Mouse (Mus musculus) limb, embryonic 12.5 days (tissue): ENCODE results near the gene Card11. TPM values are rescaled to one million over a fixed set of nuclear protein-coding genes. Genes with fewer than 3 reads are reported as not detected.

ENCODE experiments used
- ATAC-seq: fragments of 200-750 bp; cut with Nextera tagmentation; 2 replicates; pipeline ENCODE4 v1.8.0; 2017; ENCODE audit warnings: low read depth, moderate TSS enrichment; ENCODE audit not compliant: insufficient number of reproducible peaks, insufficient read depth, low FRiP score, low TSS enrichment
- H3K27ac ChIP-seq: fragments of 300-500 bp; sonication (generic); 2 replicates; pipeline ENCODE4 v1.5.1; 2016; ENCODE audit warnings: mild to moderate bottlenecking, moderate library complexity
- H3K27me3 ChIP-seq: fragments of 300-500 bp; sonication (generic); 2 replicates; pipeline ENCODE4 v1.6.1; 2016; ENCODE audit warnings: mild to moderate bottlenecking, moderate library complexity
- H3K36me3 ChIP-seq: fragments of 300-500 bp; sonication (generic); 2 replicates; pipeline ENCODE4 v1.6.1; 2016; ENCODE audit warnings: mild to moderate bottlenecking, moderate library complexity
- H3K4me1 ChIP-seq: fragments of 300-500 bp; sonication (generic); replicated peaks from 2 replicates; pipeline ENCODE4 v1.6.1; 2016
- H3K4me2 ChIP-seq: fragments of 300-500 bp; sonication (generic); 2 replicates; pipeline ENCODE4 v1.6.1; 2016; ENCODE audit warnings: mild to moderate bottlenecking, moderate library complexity
- H3K4me3 ChIP-seq: fragments of 300-500 bp; sonication (generic); replicated peaks from 2 replicates; pipeline ENCODE4 v1.5.1; 2016; ENCODE audit warnings: mild to moderate bottlenecking
- H3K9ac ChIP-seq: fragments of 300-500 bp; sonication (generic); replicated peaks from 2 replicates; pipeline ENCODE4 v1.6.1; 2016; ENCODE audit warnings: mild to moderate bottlenecking, moderate library complexity
- H3K9me3 ChIP-seq: fragments of 300-500 bp; sonication (generic); 2 replicates; pipeline ENCODE4 v1.6.1; 2016; ENCODE audit warnings: mild to moderate bottlenecking, moderate library complexity
- WGBS: fragments of 180-500 bp; shearing (Covaris S2); methylation state at CpG from one replicate; pipeline ENCODE4 v1.1.7; 2016; 5-methylcytosine and 5-hydroxymethylcytosine counted together
- polyA plus RNA-seq: library from polyadenylated mRNA; unstranded; fragments of >200 nt; fragmentation: Nextera tagmentation; extraction: Ambion mirVana; gene quantifications from 2 replicates; pipeline ENCODE4 v1.2.1, GENCODE M21; 2016

Card11 gene
- polyA plus RNA-seq: 1.8 and 2.6 TPM in 2 replicates

DNA sequence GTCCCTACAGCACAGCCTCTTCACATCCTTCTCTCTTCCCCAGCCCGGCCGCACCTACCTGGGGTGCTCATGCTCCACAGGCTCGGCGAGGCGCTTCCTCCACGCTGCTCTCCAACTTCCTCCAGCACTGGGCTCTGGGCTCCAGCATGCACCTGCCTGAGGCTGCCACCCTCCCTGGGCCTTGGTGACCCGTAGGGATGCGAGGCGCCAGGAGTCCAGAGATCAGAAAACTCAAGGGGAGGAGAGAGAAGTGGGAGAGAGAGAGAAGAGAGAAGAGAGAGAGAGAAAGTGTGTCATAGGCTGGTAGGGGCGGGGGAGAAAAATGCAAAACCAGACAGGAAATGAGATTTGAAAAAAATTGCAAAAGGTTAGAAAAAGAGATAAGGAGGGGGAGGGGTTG is at the start of gene Card11:
Gene Card11 (minus strand): TSS at position 234 of the 400 bp plus-strand sequence.
- H3K4me1 ChIP-seq: 0 out of 2 replicates have a peak, but pooled peaks cover 6% of the 10 kb centered on the region
- H3K36me3 ChIP-seq: no peaks in the 10 kb centered on the region
- H3K27me3 ChIP-seq: no peaks in the 10 kb centered on the region
- no peak within 1 kb of the TSS for H3K4me2 ChIP-seq
- no peaks in the 10 kb centered on the region for H3K9me3 ChIP-seq
- H3K9ac ChIP-seq: no peak within 1 kb of the TSS
- no peak for ATAC-seq
- H3K27ac ChIP-seq: no peak within 1 kb of the TSS
- H3K4me3 ChIP-seq: no peak within 1 kb of the TSS
- 61% methylated on average over 10 of the region's 10 CpGs for WGBS

DNA sequence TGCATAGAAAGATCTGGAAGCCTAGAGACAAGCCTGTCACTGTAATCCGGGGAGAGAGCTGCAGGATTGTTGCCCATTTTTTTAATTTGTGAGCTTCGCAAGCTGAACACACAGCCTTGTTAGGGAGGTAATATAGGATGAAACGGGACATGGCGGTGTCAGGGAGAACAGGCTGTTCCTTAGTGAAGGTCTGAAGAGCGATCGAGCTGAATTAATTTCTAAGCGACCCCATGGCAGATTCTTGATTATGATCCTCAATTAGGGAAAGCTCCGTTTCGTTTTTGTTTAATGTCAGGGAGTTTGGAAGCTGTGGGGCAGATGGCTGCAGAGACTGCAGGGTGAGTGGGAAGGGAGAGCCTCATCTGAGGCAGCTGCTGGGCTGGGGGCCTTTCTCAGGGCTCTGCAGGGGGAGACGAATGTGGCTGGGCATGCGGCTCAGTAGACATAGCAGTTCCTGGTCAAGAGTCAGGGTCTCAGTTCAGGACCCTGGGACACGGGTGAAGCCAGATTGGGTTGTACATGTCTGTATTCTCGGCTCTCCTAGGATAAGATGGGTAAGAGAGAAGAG is 47.4 kb upstream of the Card11 start:
- Histone ChIP-seq H3K4me3 (no peak overlapping the region), H3K27me3 (no peaks in the 10 kb centered on the region), H3K9ac (no peak overlapping the region), H3K9me3 (peaks cover 8% of the 10 kb centered on the region; the same call in 1 of the 2 replicates), H3K4me1 (no peaks in the 10 kb centered on the region), H3K36me3 (no peaks in the 10 kb centered on the region), H3K27ac (no peak overlapping the region), H3K4me2 (no peak overlapping the region)
- no peak for ATAC-seq
- WGBS: 79% methylated on average over 13 of the region's 13 CpGs

DNA sequence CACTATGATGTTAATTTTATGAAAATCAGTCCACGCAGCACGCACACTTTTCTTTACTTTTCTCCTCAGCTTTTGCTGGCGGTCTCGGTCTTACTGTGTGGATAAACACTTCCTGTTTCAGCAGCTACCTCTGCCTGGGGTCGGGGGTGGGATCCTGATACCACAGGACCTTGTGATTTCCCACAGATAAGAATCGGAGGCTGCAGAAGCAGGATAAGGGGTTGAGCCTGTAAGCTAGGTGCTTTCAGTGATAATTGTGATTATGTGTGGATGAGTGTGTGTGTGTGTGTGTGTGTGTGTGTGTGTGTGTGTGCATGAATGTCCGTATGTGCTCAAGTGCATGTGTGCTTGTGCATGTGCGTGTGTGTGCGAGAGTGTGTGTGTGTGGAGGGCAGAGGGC is 44.6 kb upstream of the Card11 start:
- no peaks in the 10 kb centered on the region for H3K36me3 ChIP-seq
- no peaks in the 10 kb centered on the region for H3K9me3 ChIP-seq

DNA sequence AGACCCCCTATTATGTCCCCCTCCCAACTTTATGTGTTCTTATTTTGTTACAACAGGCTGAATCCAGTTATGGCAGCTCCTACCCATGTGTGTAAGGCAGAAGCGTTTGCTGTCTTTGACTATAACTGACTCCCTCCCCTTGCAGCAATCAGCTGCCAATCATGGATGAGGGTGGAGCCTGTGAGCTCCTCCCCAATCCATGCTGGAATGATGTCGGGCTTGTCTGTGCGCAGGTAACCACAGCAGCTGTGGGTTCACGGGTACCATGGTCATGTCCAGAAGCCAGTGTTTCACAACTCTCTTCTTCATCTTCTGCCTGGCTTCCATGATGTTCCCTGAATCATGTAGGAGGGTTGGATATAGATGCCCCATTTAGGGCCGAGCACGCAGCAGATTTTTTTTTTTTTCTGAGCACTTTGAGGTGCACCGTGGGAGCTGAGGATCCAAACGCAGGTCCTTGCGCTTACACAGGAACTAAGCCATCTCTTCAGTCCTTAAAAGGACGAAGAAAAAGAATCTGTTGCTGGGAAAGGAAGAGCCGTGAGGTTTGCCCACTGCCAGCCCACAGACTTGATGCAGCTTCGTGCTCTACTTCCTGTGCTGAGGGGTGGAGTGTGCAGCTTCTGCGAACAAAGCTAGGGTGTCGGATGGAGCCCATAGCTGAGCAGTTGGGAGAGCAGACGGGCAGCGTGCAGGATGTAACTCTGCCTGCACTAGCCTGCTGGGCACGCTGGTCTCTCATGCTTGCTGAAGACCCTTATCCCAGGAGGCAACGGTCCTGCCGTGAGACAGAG is 43.5 kb upstream of the Card11 start:
- Histone ChIP-seq H3K36me3 (no peaks in the 10 kb centered on the region), H3K27me3 (no peaks in the 10 kb centered on the region; the same call in 1 of the 2 replicates), H3K9ac (no peak overlapping the region), H3K4me2 (no peak overlapping the region), H3K9me3 (no peaks in the 10 kb centered on the region), H3K4me3 (no peak overlapping the region), H3K4me1 (no peaks in the 10 kb centered on the region; the same call in 1 of the 2 replicates), H3K27ac (no peak overlapping the region)
- no peak for ATAC-seq
- 61% methylated on average over 19 of the region's 19 CpGs for WGBS

More for the DNA sequence above, 44.6 kb upstream of the Card11 start:
- WGBS: 92% methylated on average over 9 of the region's 9 CpGs
- H3K27me3 ChIP-seq: no peaks in the 10 kb centered on the region; the same call in 1 of the 2 replicates
- no peak overlapping the region for H3K4me3 ChIP-seq
- no peak overlapping the region for H3K27ac ChIP-seq
- H3K9ac ChIP-seq: no peak overlapping the region
- H3K4me2 ChIP-seq: no peak overlapping the region
- no peak for ATAC-seq
- H3K4me1 ChIP-seq: no peaks in the 10 kb centered on the region; the same call in 1 of the 2 replicates

DNA sequence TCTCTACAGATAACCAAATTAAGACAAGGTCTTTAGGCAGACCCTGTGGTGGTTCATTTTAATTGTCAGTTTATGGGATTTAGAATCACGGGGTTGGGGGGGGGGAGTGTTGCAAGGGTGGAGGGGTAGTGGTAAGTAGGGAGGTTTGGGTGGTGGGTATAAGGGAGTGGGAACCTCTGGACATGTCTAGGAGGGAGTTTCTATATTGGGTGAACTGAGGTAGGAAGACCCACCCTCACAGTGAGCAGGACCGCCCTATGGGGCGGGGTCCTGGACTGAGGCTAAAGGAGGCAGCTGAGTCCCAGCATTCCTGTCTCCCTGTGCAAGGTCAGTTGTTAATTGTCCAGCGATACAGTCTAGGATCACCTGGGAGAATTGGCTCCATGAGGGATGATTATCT is 42.0 kb upstream of the Card11 start:
- peaks cover 7% of the 10 kb centered on the region; the same call in 1 of the 2 replicates for H3K27me3 ChIP-seq
- peak; percentile 37; the same call in 1 of the 2 replicates for ATAC-seq
- no peak overlapping the region for H3K4me3 ChIP-seq
- H3K4me1 ChIP-seq: no peaks in the 10 kb centered on the region; the same call in 1 of the 2 replicates
- no peak overlapping the region for H3K4me2 ChIP-seq
- no peak overlapping the region for H3K9ac ChIP-seq
- 80% methylated on average over 4 of the region's 4 CpGs for WGBS
- H3K36me3 ChIP-seq: no peaks in the 10 kb centered on the region
- no peak overlapping the region for H3K27ac ChIP-seq
- no peaks in the 10 kb centered on the region for H3K9me3 ChIP-seq

DNA sequence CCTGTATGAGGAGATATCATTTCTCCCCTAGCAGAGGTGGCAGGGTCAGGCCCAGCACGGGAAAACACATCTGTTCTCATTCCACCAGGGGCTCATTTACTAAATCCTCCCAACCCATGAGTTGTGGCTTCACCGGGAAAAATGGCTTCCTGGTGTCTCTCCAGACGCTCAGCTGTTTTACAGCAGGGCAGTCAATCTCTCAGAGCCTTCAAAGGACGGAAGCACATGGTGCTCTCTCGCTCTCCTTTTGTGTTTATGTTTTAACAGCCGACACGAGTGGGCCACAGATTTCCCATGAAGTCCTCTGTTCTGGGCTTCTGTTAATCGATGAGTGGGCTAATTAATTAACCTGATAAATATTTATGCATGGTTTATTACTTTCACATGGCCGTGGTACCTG is 40.5 kb upstream of the Card11 start:
- Histone ChIP-seq H3K4me3 (no peak overlapping the region), H3K4me1 (no peaks in the 10 kb centered on the region; the same call in 1 of the 2 replicates), H3K4me2 (no peak overlapping the region), H3K9me3 (no peaks in the 10 kb centered on the region), H3K27me3 (peaks cover 7% of the 10 kb centered on the region; the same call in 1 of the 2 replicates), H3K36me3 (no peaks in the 10 kb centered on the region), H3K9ac (no peak overlapping the region), H3K27ac (no peak overlapping the region)
- ATAC-seq: no peak
- WGBS: 17% methylated on average over 9 of the region's 9 CpGs

DNA sequence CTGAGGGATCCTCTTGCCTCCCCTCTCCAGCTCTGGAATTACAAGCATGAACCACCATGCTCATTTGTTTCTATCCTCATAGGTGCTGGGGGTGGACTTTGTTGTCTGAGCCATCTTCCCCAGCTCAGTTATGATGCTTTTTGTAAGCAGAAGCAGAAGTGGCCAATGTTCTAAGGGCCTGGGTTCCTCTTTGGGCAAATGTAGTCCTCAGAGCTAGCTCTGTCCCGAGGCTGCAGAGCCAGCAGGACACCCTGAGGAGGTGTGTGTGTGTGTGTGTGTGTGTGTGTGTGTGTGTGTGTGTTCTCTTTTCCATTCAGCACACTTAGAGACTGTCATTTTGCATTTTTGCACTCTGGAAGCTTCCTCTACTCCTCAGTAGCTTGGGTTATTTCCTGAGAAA is 38.0 kb upstream of the Card11 start:
- no peaks in the 10 kb centered on the region; the same call in 1 of the 2 replicates for H3K4me1 ChIP-seq

DNA sequence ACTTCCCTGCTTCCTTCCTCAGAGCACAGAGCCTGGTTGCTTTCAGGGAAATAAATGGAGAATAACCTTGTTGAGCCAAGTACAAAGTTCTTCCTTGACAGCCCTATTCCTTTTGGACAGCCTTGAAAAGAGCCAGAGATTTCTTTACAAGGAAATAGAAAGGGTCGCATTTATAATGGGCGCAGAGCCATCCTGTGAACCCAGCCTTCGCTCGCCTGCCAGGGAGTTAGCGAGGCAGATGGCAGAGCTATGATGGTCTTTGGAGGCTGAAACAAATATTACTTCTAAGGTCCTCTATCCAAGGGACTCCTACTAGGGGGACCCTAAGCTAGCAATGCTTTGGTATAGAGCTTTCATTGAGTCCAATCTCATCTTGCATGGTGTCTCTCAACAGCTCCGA is 35.0 kb upstream of the Card11 start:
- 95% methylated on average over 6 of the region's 6 CpGs for WGBS
- Histone ChIP-seq H3K9ac (no peak overlapping the region), H3K36me3 (no peaks in the 10 kb centered on the region), H3K4me2 (no peak overlapping the region), H3K27ac (no peak overlapping the region), H3K4me3 (no peak overlapping the region), H3K4me1 (no peaks in the 10 kb centered on the region), H3K9me3 (no peaks in the 10 kb centered on the region), H3K27me3 (0 out of 2 replicates have a peak, but pooled peaks cover 7% of the 10 kb centered on the region)
- ATAC-seq: no peak

More for the DNA sequence above, 38.0 kb upstream of the Card11 start:
- Histone ChIP-seq H3K27me3 (peaks cover 7% of the 10 kb centered on the region; the same call in 1 of the 2 replicates), H3K4me2 (no peak overlapping the region), H3K27ac (no peak overlapping the region), H3K4me3 (no peak overlapping the region), H3K36me3 (no peaks in the 10 kb centered on the region), H3K9ac (no peak overlapping the region), H3K9me3 (no peaks in the 10 kb centered on the region)
- no peak for ATAC-seq
- 43% methylated on average over 1 of the region's 1 CpGs for WGBS

DNA sequence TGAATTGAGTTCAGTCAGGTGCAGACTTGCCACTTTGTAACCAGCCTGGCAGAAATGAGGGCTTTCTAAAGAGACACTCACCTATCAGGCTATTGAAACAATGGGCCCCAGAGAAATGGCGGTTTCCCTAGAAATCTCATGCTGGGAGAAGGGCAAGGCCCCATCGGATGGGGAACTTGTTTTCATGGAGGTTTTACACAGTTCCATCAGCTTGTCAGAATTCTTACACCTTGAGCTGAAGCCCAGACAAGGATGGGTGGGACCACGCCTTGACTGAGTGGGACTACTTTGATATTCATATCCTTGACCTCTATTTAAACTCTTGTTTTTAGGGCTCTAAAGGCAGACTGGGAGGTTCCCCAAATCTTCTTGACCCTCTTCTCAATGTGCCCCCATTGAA is 33.9 kb upstream of the Card11 start:
- Histone ChIP-seq H3K4me1 (no peaks in the 10 kb centered on the region), H3K9ac (no peak overlapping the region), H3K27ac (no peak overlapping the region), H3K27me3 (0 out of 2 replicates have a peak, but pooled peaks cover 7% of the 10 kb centered on the region), H3K4me3 (no peak overlapping the region), H3K36me3 (no peaks in the 10 kb centered on the region), H3K4me2 (no peak overlapping the region), H3K9me3 (no peaks in the 10 kb centered on the region)
- WGBS: 70% methylated on average over 3 of the region's 3 CpGs
- ATAC-seq: no peak

DNA sequence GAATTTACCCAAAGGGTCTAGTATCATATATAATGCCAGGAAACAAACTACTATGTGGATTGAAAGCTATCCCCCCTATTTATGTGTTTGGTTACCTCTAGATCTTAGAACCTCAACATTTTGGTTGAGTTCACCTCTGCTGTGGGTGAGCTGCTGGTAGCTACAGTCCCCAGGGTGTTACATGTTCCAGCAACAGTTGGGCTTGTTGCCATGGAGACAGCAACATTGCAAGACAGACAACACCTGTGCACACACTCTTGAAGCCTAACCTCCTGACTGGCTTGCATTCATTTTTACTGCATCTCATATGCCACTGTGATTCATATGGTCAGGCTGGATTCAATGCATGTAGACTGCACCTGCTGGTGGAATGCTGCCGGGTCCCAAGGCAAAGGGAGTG is 32.6 kb upstream of the Card11 start:
- H3K4me2 ChIP-seq: no peak overlapping the region
- no peak overlapping the region for H3K9ac ChIP-seq
- no peaks in the 10 kb centered on the region for H3K36me3 ChIP-seq
- 97% methylated on average over 1 of the region's 1 CpGs for WGBS
- H3K27me3 ChIP-seq: 0 out of 2 replicates have a peak, but pooled peaks cover under 1% of the 10 kb centered on the region
- no peaks in the 10 kb centered on the region for H3K4me1 ChIP-seq
- H3K9me3 ChIP-seq: no peaks in the 10 kb centered on the region
- no peak for ATAC-seq
- H3K4me3 ChIP-seq: no peak overlapping the region
- H3K27ac ChIP-seq: no peak overlapping the region

DNA sequence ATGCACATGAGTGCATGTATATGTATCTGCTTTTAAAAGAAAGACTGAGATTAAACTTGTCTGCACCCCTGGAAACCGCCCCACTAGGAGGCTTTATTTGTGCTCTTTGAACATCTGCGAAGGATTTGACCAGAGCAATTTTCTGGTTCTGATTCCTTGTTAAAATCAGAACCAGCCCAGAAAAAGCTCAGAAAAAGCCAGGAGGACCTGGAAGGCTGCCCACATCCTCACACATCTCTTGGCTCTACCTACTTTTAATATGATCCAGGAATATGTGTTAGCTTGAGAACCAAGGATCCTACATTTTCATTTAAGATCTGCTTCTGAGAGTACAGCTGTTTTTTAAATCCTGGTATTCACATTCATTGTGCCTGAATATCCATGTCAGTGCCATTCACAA is 29.0 kb upstream of the Card11 start:
- Histone ChIP-seq H3K27ac (no peak overlapping the region), H3K36me3 (no peaks in the 10 kb centered on the region), H3K4me1 (no peaks in the 10 kb centered on the region), H3K4me3 (no peak overlapping the region), H3K4me2 (no peak overlapping the region), H3K9ac (no peak overlapping the region), H3K9me3 (no peaks in the 10 kb centered on the region), H3K27me3 (no peaks in the 10 kb centered on the region)
- 86% methylated on average over 2 of the region's 2 CpGs for WGBS
- no peak for ATAC-seq
